Mouse (Mus musculus) heart, postnatal 10 days (tissue): ENCODE measurements around the gene Sema4b. TPM values are rescaled to one million over a fixed set of nuclear protein-coding genes. Genes with fewer than 3 reads are reported as not detected.

Experiments used
- DNase-seq, 2 experiments: peaks; one replicate each; pipeline ENCODE4 v3.0.0; 2021
- intact Hi-C: fragments of 180-260 bp; cut with DNase I; formaldehyde crosslinking; loops from one replicate; pipeline ENCODE4 v1.15.1; 2025
- total RNA-seq, 2 experiments: library from RNA; stranded (reverse); gene quantifications; 2 replicates each; pipeline ENCODE4 v1.2.3; 2021

Sema4b gene
- total RNA-seq, 2 experiments from 2014 or later: 14.7 to 16.6 TPM

DNA sequence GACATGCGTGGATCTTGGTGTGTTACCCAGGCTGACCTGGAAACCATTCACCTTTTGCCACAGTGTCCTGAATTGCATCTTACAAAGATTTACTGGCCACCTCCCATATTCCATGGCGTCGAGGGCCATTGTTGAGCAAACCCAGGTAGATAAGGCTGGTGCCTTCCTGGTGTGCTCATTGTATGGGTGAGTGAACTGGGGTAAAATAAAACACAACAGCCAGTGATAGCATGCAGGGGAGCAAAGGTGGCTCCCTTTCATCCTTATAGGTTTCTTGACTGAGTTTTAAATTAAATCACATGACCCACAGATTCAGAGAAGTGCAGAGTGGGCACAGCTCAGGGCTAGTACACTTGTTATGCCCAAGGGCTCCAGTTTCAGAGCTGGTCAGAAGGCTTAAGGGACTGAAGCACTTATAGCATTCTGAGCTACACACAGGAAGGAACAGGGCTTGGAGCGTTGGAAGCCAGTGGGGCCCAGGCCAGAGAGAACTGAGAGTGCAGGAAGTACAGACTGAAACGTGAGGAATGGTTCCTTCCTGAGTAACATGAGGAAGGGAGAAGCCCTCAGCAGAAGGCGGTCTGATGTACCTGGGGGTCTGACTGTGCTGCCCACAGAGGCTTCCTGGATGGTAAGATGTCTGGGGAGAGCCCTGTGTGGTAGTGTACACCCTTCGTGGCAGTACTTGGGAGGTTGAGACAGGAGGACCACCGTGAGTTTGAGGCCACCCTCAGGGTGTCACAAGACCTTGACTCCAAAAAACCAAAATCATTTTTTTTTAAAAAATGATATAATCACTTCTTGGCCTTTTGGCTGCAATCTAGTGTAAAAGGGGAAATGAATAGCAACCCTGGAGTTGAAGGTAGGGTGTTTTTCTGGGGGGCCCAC lies 14.3 kb upstream of the Sema4b start:
- intact Hi-C loops: no loop called here
- no peak for DNase-seq

- DNase-seq: no peak
- intact Hi-C loops: no loop called here
Observed at GRCm38 (mm10) chr7:80176159-80176558, 10.5 kb upstream of the Sema4b start.

GRCm38 (mm10) chr7:80177438-80177837 lies 9.2 kb upstream of the Sema4b start:
- intact Hi-C loops: no loop called here
- DNase-seq: no peak

GRCm38 (mm10) chr7:80178037-80178729 lies 8.5 kb upstream of the Sema4b start:
- intact Hi-C loops: no loop called here

DNA sequence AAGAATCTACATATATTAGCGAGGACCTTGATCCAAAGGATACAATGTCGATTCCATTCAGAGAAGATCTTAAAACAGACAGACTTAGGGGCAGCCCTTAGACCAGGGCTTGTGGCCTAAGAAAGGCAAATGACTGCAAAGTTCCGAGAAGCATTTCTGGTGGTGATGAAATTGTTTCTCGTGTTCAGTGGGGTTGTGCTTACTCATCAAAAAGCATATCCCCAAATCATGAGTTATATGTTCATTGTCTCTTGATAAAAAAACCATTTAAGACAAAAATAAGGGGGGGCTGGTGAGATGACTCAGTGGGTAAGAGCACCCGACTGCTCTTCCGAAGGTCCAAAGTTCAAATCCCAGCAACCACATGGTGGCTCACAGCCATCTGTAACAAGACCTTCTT lies 7.3 kb upstream of the Sema4b start:
- intact Hi-C loops: no loop called here
- no peak for DNase-seq

More at GRCm38 (mm10) chr7:80178037-80178729, 8.5 kb upstream of the Sema4b start:
- DNase-seq: no peak

GRCm38 (mm10) chr7:80179790-80180189 lies 6.9 kb upstream of the Sema4b start:
- DNase-seq: no peak
- intact Hi-C loops: no loop called here

- no peak for DNase-seq
- intact Hi-C loops: no loop called here
Observed at GRCm38 (mm10) chr7:80180202-80180601, 6.4 kb upstream of the Sema4b start.

DNA sequence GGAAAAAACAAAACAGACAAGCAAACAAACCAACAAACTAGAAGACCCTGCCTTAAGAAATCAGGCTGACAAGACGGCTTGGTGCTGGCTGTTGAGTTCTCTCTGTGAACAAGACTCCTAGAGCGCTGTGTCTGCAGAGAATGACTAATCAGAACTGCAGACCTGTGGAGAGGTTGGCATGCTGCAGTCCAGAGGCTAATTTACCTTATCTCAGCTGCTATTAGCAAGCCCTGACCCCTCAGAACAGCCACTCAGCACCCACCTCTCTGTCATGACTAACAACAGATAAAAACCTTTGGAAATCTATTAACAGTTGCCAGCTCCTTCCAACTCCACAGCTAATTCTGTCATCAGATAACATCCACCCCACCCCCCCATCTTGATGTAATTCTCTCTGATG lies 5.6 kb upstream of the Sema4b start:
- intact Hi-C loops: no loop called here

GRCm38 (mm10) chr7:80182139-80182538 lies 4.5 kb upstream of the Sema4b start:
- DNase-seq: no peak
- intact Hi-C loops: no loop called here

More for the DNA sequence above, 5.6 kb upstream of the Sema4b start:
- DNase-seq: no peak

- no peak for DNase-seq
- intact Hi-C loops: no loop called here
Observed at GRCm38 (mm10) chr7:80183466-80183865, 3.2 kb upstream of the Sema4b start.

DNA sequence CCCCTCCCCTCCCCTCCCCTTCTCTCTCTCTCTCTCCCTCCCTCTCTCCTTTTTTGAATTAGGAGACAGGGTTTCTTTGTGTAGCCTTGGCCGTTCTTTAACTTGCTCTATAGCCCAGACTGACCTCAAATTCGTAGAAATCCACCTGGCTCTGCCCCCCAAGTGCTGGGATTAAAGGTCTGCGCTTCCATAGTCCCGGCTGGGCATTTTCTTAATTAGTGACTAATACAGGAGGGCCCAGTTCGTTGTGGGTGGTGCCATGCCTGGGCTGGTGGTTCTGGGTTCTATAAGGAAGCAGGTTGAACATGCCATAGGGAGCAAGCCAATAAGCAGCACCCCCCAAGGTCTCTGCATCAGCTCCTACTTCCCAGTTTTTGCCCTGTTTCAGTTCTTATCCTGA lies 2.7 kb upstream of the Sema4b start:
- no peak for DNase-seq
- intact Hi-C loops: no loop called here

DNA sequence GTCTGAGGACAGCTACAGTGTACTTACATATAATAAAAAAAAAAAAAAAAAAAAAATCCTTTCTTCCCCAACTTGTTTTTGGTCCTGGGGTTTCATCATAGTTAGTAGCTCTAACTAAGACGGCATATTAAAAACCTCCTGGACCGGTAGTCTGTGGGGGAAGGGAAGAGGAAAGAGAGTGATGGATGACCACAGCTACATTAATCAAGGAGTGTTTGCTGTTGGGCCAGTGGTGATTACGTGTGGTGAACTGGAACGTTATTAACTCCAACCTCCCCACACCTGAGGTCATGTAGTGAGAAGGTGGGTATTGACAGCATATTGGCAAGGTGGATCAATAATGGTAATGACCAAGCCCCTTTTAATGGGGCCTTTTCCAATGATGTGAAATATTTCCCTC lies 2.1 kb upstream of the Sema4b start:
- intact Hi-C loops: no loop called here
- DNase-seq: no peak

GRCm38 (mm10) chr7:80184968-80185367 lies 1.7 kb upstream of the Sema4b start:
- intact Hi-C loops: no loop called here
- DNase-seq: no peak

DNA sequence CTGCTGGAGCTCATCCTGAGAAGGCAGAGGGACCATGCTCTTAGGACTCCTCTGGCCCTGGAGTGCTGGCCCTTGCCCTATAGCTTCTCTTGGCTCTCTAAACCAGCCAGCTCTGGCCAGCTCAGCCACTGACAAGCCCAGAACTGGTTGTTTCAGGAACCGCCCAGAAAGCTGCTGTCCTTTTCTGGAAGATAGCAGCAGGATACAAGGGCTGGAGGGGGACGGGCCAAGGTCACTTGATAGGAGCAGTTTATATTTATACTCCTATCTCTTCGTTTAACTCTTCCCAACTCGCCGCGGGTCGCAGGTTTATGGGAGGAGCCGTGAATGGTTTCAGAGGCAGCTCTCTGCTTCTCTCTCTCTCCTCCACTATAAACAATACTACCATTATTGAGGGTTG lies 620 bp upstream of the Sema4b start:
- peak; percentile 82 to 87 for DNase-seq
- intact Hi-C loops: loop anchor here (2.0 kb wide), 1 partner anchor 29 kb away; no protein-coding TSS in a partner anchor

DNA sequence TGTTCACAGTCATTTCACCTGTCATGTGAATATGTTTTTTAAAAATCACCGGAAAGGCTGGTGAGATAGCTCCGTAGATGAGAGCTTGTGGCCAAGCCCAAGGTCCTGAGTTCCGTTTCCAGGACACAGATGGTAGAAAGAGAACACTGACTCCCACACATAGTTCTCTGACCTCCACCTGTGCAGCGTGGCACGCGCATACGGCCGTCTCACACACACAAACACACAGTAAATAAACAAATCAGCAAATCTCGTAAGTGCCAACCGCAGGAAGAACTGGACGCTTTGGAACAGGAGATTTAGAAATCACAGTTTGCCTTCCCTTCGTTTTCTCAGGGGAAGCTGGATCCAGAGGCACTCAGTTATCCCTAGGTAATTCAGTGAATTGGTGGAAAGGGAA lies 860 bp downstream of the Sema4b start:
- DNase-seq: no peak
- intact Hi-C loops: loop anchor here (2.0 kb wide), 1 partner anchor 31 kb away; no protein-coding TSS in a partner anchor

- DNase-seq: no peak
- intact Hi-C loops: no loop called here
Observed at GRCm38 (mm10) chr7:80188579-80189125, 2.0 kb downstream of the Sema4b start.

DNA sequence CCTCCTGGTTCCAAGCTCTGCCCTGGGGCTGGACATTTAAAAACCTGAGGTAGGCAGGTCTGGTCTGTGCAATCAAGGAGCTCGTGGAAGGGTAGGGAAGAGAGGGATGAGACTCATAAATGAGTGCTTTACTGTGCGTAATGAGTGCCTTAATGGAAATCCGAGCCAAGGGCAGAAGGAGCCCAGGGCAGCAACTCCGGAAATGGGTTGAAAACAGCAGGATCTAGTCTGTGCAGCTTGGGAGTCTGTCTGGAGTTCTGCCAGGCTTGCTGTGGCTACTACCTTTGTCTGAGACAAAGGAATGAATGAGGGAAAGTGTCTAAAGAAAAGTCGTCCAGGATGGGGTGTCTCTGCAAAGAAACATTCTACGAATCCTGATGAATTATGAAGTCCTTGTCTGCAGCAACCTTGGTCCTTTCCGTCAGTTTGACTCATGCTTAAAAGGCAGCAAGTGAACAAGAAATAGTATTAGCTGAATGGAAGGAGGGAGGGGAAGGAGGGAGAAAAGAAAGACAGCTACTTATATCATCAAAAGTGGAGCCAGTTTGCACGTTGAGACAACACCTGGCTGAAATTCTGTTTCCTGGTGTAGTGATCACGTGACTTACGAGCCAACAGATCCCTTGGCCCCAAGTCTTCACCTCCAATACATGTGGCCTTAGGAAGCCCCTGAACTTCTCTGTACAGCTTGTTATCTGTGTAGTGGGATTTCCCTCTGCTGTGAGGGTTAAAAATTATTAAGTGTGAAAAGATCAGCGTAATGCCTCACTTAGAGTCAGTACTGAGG lies 2.7 kb downstream of the Sema4b start:
- DNase-seq: no peak
- intact Hi-C loops: no loop called here

DNA sequence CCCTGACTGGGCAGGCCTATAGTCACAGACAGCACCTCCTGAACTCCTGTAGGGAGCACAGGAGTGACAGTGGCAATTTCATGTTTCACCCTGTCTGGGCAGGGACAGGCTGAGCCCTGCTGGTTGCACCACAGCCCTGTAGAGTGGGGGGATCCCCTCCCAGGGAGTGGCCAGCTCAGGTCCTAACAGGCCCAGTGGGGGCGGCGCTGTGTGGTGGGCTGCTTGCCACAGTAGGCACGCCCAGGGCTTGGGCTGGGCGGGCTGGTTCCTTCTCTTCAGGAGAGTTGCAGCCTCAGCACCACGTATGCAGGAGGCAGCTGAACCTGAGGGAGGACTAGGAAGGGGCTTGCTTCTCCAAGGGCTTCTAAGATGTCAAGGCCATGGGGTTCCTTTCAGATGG lies 4.8 kb downstream of the Sema4b start:
- intact Hi-C loops: no loop called here
- DNase-seq: peak in 1 of 2 experiments; percentile 43

DNA sequence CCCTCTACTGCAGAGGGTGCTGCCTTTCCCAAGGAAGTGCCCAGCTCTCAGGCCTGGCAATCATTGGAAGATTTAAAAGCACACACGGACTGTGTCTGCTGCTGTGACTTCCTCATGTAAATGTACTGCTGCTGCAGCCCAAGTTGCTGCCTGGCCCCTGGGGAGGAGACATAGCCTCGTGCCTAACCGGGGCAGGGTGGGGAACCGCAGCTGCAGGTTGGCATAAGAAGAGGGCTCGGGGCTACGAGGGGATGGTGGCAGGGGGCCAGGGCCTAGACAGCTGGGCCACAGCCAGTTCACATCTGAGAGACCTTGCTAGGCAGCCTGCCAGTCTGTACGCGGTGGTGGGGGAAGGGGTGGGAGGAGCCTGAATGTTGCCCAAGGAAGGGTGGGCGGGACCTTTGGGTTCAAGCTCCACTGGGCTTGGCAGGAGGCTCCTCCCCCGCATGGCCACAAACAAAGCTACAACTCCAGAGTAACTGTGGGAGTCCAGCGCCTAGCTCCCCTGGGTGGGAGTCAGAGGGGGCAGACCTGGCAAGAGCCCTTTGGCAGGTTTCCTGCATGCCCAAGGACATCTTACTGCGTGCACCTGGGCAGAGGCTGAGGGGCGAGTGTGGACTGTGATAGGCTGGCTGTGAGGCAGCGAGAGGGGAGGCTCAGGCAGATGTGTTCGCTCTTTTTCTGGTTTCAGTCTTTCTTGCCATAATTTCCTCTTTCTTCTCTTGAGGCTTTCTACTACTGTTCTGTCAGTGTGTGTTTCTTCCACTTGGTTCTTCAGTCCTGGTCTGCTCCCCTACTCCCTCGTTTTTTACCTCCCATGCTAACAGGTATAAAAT lies 5.8 kb downstream of the Sema4b start:
- intact Hi-C loops: no loop called here
- peak; percentile 85 to 88 for DNase-seq
